Mouse (Mus musculus) frontal cortex, adult 2 months (tissue): ENCODE measurements at regions not wholly inside any gene's neighbourhood (a gene's known extent, or its start where the extent isn't known, plus 50 kb on each side); places are given as distances from the start of the nearest gene placed in this dataset.

Experiments used
- DNase-seq, 2 experiments: peaks; one replicate each; pipeline ENCODE4 v3.0.0; 2022; ENCODE audit warnings: low spot score in 1 of 2; ENCODE audit errors: extremely low spot score in 1 of 2

- DNase-seq = peak in 1 of 2 experiments; percentile 26
Measured at GRCm38 (mm10) chr2:92848962-92849361, 65.9 kb upstream of the Syt13 start.

GRCm38 (mm10) chr2:92851336-92851735 lies 63.6 kb upstream of the Syt13 start:
- peak in 1 of 2 experiments; percentile 30 for DNase-seq

GRCm38 (mm10) chr2:92853175-92853574 lies 61.7 kb upstream of the Syt13 start:
- no peak for DNase-seq

- no peak for DNase-seq
Measured at GRCm38 (mm10) chr2:92854331-92854730, 60.6 kb upstream of the Syt13 start.

- DNase-seq = no peak
Measured at GRCm38 (mm10) chr2:92856047-92856446, 58.9 kb upstream of the Syt13 start.

GRCm38 (mm10) chr2:92860502-92861197 lies 54.2 kb upstream of the Syt13 start:
- DNase-seq = no peak
